Mouse (Mus musculus): ENCODE results near the gene Abi3bp.

The Abi3bp gene

GRCm38 (mm10) chr16:56477677-56478574 is at the start of gene Abi3bp:
Abi3bp (plus strand) TSS chr16:56477878.
- no peak for DNase-seq (ENCODE audit: low read depth)

- no peak for DNase-seq (ENCODE audit: low read depth)
These were observed 42.1 kb upstream of the Abi3bp start for GRCm38 (mm10) chr16:56435293-56436185.

- no peak for DNase-seq (ENCODE audit: low read depth)
These were observed 37.4 kb upstream of the Abi3bp start for GRCm38 (mm10) chr16:56440243-56440642.

- no peak for DNase-seq (ENCODE audit: low read depth)
These were observed 36.6 kb upstream of the Abi3bp start for GRCm38 (mm10) chr16:56441113-56441512.

GRCm38 (mm10) chr16:56441658-56442344 is 35.9 kb upstream of the Abi3bp start:
- DNase-seq (ENCODE audit: low read depth) = no peak

- no peak for DNase-seq (ENCODE audit: low read depth)
These were observed 26.2 kb upstream of the Abi3bp start for GRCm38 (mm10) chr16:56451482-56451881.

- DNase-seq (ENCODE audit: low read depth) = no peak
These were observed 25.8 kb upstream of the Abi3bp start for GRCm38 (mm10) chr16:56451923-56452322.

- DNase-seq (ENCODE audit: low read depth) = no peak
These were observed 19.5 kb upstream of the Abi3bp start for GRCm38 (mm10) chr16:56458052-56458754.

- no peak for DNase-seq (ENCODE audit: low read depth)
These were observed 4.5 kb upstream of the Abi3bp start for GRCm38 (mm10) chr16:56473160-56473559.

- DNase-seq (ENCODE audit: low read depth) = no peak
These were observed 2.0 kb upstream of the Abi3bp start for GRCm38 (mm10) chr16:56475676-56476075.

GRCm38 (mm10) chr16:56478575-56479191 is 1.0 kb downstream of the Abi3bp start:
- no peak for DNase-seq (ENCODE audit: low read depth)

GRCm38 (mm10) chr16:56483466-56483865 is 5.8 kb downstream of the Abi3bp start:
- no peak for DNase-seq (ENCODE audit: low read depth)

GRCm38 (mm10) chr16:56486461-56486860 is 8.8 kb downstream of the Abi3bp start:
- DNase-seq (ENCODE audit: low read depth) = no peak

GRCm38 (mm10) chr16:56490861-56491260 is 13.2 kb downstream of the Abi3bp start:
- DNase-seq (ENCODE audit: low read depth) = no peak

- DNase-seq (ENCODE audit: low read depth) = no peak
These were observed 17.6 kb downstream of the Abi3bp start for GRCm38 (mm10) chr16:56495266-56495665.

GRCm38 (mm10) chr16:56496743-56497142 is 19.1 kb downstream of the Abi3bp start:
- DNase-seq (ENCODE audit: low read depth) = no peak

- no peak for DNase-seq (ENCODE audit: low read depth)
These were observed 21.0 kb downstream of the Abi3bp start for GRCm38 (mm10) chr16:56498680-56499079.

- DNase-seq (ENCODE audit: low read depth) = no peak
These were observed 22.8 kb downstream of the Abi3bp start for GRCm38 (mm10) chr16:56500441-56500840.

- DNase-seq (ENCODE audit: low read depth) = no peak
These were observed 23.4 kb downstream of the Abi3bp start for GRCm38 (mm10) chr16:56501101-56501500.

- no peak for DNase-seq (ENCODE audit: low read depth)
These were observed 23.8 kb downstream of the Abi3bp start for GRCm38 (mm10) chr16:56501513-56501912.

- no peak for DNase-seq (ENCODE audit: low read depth)
These were observed 24.5 kb downstream of the Abi3bp start for GRCm38 (mm10) chr16:56502134-56502533.

All from naive thymus-derived CD4-positive, alpha-beta T cell, adult 2 months (primary cell).